Mouse (Mus musculus) erythroblast, embryonic 14.5 days (primary cell): ENCODE measurements around the gene Mus81. TPM values are rescaled to one million over a fixed set of nuclear protein-coding genes. Genes with fewer than 3 reads are reported as not detected.
"Not testable (repeated sequence)": the region's sequence is repeated elsewhere in the genome, so short reads cannot be mapped to it uniquely, and the experiment has no call there.

ENCODE experiments used
- H3K27me3 ChIP-seq: 2 replicates; pipeline ENCODE4 v1.6.1; 2012; ENCODE audit warnings: inconsistent platforms; ENCODE audit not compliant: control insufficient read depth
- H3K36me3 ChIP-seq: 2 replicates; pipeline ENCODE4 v1.6.1; 2012; ENCODE audit warnings: mild to moderate bottlenecking, inconsistent platforms; ENCODE audit not compliant: control insufficient read depth
- H3K4me1 ChIP-seq: 2 replicates; pipeline ENCODE4 v1.6.1; 2012; ENCODE audit warnings: inconsistent platforms; ENCODE audit not compliant: control insufficient read depth
- H3K4me3 ChIP-seq: replicated peaks from 2 replicates; pipeline ENCODE3; 2012; ENCODE audit warnings: moderate library complexity, mild to moderate bottlenecking, inconsistent platforms
- H3K9me3 ChIP-seq: 2 replicates; pipeline ENCODE4 v1.6.1; 2012; ENCODE audit warnings: low read length, inconsistent platforms, mixed read lengths; ENCODE audit not compliant: control insufficient read depth
- GATA1 ChIP-seq: IDR thresholded peaks from 2 replicates; pipeline ENCODE4 v1.6.1; 2012; ENCODE audit warnings: low read length, inconsistent platforms, mixed read lengths
- TAL1 ChIP-seq: IDR thresholded peaks from 3 replicates; pipeline ENCODE4 v1.6.1; 2012; ENCODE audit warnings: low read length, inconsistent platforms, mixed read lengths
- polyA plus RNA-seq: library from polyadenylated mRNA; stranded (reverse); fragments of >175 nt; gene quantifications from 2 replicates; pipeline ENCODE4 v1.2.3, GENCODE M21; 2012

The Mus81 gene
- polyA plus RNA-seq, 1 experiment, result 5.2 TPM

- Histone ChIP-seq H3K27me3 (no peaks in the 10 kb centered on the region), H3K36me3 (peaks cover 3% of the 10 kb centered on the region), H3K4me1 (peaks cover 51% of the 10 kb centered on the region), H3K4me3 (peak overlapping the region; percentile 1), H3K9me3 (no peaks in the 10 kb centered on the region)
- TF ChIP-seq TAL1 (no peak), GATA1 (no peak)
Measured at GRCm38 (mm10) chr19:5512091-5513004, 24.1 kb upstream of the Mus81 start.

- Histone ChIP-seq H3K4me1 (peaks cover 51% of the 10 kb centered on the region), H3K4me3 (peak overlapping the region; percentile 75)
- no peak for TF ChIP-seq TAL1
- no peak for TF ChIP-seq GATA1
Measured at GRCm38 (mm10) chr19:5511074-5511632, 23.0 kb upstream of the Mus81 start.

DNA sequence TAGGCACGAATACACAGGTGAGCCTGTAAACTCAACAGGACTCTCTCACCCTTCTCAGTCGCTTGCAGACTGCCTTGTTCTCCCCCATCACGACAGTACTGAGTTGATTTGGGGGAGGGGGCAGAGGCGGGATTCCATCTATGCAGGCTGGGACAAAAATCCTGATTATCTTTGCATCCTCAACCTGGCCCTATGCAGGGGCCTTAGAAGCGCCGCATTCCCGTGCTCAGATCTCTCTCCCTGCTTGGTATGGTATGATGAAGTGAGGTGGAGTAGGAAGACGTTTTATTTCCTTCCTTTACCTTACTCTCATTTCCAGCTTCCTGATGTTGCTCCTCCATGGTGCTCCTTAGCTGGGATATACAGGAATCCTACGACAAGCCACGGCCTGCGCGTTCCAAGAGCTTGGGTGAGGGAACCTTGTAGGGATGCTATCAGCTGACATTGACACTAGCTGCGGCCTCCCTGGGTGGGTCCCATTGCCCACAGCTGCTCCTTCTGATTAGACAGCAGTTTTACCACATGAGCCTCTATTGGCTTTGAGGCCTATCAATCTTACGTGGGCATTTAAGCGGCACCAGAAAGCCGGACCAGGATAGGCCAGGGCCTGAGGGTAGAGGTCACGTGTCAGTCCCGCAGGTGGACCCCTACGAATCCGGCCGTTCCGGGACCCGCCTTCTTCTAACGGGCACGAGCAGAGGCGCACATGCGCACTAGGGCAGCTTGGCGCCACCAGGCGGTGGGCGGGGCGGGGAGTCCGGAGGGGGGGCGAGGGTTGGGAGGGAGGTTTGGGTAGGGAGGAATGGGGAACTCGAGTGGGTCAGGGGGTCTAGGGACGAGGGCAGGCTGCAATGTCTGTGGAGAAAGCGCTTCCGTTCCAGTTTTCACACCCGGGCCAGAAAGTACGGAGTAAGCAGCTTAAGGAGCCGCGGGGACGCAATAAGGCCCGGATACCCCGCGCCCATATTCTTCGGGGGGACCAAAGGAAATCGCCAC is 22.1 kb upstream of the Mus81 start, which contains the start of gene Snx32:
Gene Snx32, minus strand, starts transcription at position 508 of the 996 bp plus-strand sequence.
- Histone ChIP-seq H3K4me1 (peaks cover 53% of the 10 kb centered on the region), H3K27me3 (no peaks in the 10 kb centered on the region), H3K9me3 (no peaks in the 10 kb centered on the region), H3K36me3 (peaks cover 3% of the 10 kb centered on the region), H3K4me3 (peak within 1 kb of the TSS; percentile 75)
- TF ChIP-seq GATA1 (peak; percentile 63; the same call in 1 of the 2 replicates), TAL1 (peak; percentile 70)

More at GRCm38 (mm10) chr19:5511074-5511632, 23.0 kb upstream of the Mus81 start:
- no peaks in the 10 kb centered on the region for H3K27me3 ChIP-seq
- peaks cover 3% of the 10 kb centered on the region for H3K36me3 ChIP-seq
- H3K9me3 ChIP-seq, result no peaks in the 10 kb centered on the region

DNA sequence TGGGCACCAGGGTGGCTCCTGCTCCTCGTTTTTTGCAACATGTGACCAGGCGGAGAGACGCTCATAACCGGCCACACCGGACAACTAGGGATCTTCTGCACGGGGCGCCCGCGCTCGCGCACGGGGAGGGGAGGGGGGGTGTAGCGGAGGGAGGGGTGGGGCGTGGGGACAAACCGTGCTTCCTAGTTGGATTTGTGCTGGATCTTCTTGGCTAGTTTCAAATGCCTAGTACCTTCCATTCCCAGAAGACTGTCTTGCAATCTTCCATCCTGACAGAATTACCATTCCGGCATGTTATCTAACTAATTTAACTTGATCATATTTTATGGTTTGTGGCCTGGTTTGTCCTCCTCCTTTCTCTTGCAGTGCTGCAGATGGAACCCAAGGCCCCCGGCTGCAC is 15.5 kb upstream of the Mus81 start, which contains the start of gene 1700020D05Rik:
Gene 1700020D05Rik, minus strand, starts transcription at position 101 of the 400 bp plus-strand sequence.
- Histone ChIP-seq H3K4me1 (peaks cover 13% of the 10 kb centered on the region), H3K4me3 (no peak within 1 kb of the TSS), H3K27me3 (no peaks in the 10 kb centered on the region), H3K9me3 (0 out of 2 replicates have a peak, but pooled peaks cover 4% of the 10 kb centered on the region), H3K36me3 (peaks cover 33% of the 10 kb centered on the region)
- no peak for TF ChIP-seq TAL1
- TF ChIP-seq GATA1, result no peak

- TF ChIP-seq GATA1 (no peak), TAL1 (no peak)
- peaks cover 63% of the 10 kb centered on the region for H3K36me3 ChIP-seq
- H3K4me3 ChIP-seq, result no peak overlapping the region
- no peaks in the 10 kb centered on the region for H3K27me3 ChIP-seq
- H3K4me1 ChIP-seq, result peaks cover under 1% of the 10 kb centered on the region
- 0 out of 2 replicates have a peak, but pooled peaks cover 4% of the 10 kb centered on the region for H3K9me3 ChIP-seq
Measured at GRCm38 (mm10) chr19:5500330-5500875, 12.2 kb upstream of the Mus81 start.

DNA sequence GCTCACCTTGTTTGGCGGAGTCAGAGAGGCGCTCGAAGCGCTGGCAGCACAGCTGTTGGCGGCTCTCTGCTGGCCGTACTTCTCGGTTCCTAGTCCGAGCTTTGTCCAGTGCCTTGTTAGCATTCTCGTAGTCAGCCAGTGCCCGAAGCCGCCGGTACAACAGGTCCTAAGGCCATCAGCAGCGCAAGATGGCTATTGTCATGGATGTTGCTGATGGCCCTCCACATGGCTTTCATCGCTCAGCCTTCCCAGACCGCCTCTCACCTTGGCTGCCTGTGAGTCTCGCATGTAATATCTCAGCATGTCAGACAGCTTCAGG is 7.8 kb upstream of the Mus81 start:
- no peaks in the 10 kb centered on the region for H3K9me3 ChIP-seq
- peaks cover 76% of the 10 kb centered on the region for H3K36me3 ChIP-seq

GRCm38 (mm10) chr19:5495353-5496051 is 7.3 kb upstream of the Mus81 start:
- peaks cover 76% of the 10 kb centered on the region for H3K36me3 ChIP-seq
- TF ChIP-seq GATA1 (no peak), TAL1 (no peak)
- H3K9me3 ChIP-seq, result no peaks in the 10 kb centered on the region
- peaks cover 28% of the 10 kb centered on the region for H3K4me1 ChIP-seq
- no peaks in the 10 kb centered on the region for H3K27me3 ChIP-seq
- no peak overlapping the region for H3K4me3 ChIP-seq

More for the DNA sequence above, 7.8 kb upstream of the Mus81 start:
- H3K27me3 ChIP-seq, result no peaks in the 10 kb centered on the region
- peaks cover 23% of the 10 kb centered on the region for H3K4me1 ChIP-seq
- H3K4me3 ChIP-seq, result no peak overlapping the region
- TF ChIP-seq GATA1 (no peak), TAL1 (no peak)

DNA sequence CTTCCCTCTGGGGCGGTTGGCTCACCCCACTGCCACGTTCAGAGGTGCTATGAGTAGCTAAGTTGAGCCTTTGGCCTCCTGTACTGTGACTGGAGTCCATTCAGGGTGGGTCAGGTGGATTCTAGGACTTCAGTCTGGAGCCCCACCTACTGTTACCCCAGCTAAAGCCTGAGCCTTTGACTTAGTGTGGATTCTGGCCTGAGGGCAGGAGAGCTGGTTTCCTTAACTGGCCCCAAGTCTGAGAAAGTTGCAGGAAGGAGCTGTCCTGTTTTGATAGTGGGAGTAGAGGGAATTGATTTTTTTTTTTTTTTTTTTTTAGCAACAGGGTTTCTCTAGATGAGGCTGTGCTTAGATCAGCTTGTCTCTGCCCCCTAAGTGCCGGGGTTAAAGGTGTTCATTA is 6.1 kb upstream of the Mus81 start:
- H3K4me1 ChIP-seq, result peaks cover 38% of the 10 kb centered on the region
- H3K4me3 ChIP-seq, result no peak overlapping the region
- H3K36me3 ChIP-seq, result peaks cover 73% of the 10 kb centered on the region
- TF ChIP-seq GATA1 (no peak), TAL1 (no peak)
- no peaks in the 10 kb centered on the region for H3K27me3 ChIP-seq
- no peaks in the 10 kb centered on the region for H3K9me3 ChIP-seq

DNA sequence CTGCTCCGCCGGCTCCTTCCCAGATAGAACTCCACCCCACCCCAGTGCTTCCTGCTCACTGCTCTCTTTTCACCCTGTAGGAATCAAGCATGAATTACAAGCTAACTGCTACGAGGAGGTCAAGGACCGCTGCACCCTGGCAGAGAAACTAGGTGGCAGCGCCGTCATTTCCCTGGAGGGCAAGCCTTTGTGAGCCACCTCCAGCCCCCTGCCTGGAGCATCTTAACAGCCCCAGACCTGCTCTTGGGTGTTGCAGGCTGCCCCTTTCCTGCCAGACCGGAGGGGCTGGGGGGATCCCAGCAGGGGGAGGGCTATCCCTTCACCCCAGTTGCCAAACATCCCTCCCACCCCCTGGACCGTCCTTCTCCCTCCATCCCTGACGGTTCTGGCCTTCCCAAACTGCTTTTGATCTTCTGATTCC is 5.1 kb upstream of the Mus81 start:
- H3K36me3 ChIP-seq, result peaks cover 66% of the 10 kb centered on the region
- not testable (repeated sequence) for H3K27me3 ChIP-seq, H3K9me3 ChIP-seq, H3K4me3 ChIP-seq
- peaks cover 48% of the 10 kb centered on the region for H3K4me1 ChIP-seq
